Mouse (Mus musculus): ENCODE measurements around the gene Faf1. TPM values are rescaled to one million over a fixed set of nuclear protein-coding genes. Genes with fewer than 3 reads are reported as not detected.

Faf1 gene
- polyA plus RNA-seq, 1 experiment, result 17.9 TPM

- H3K4me1 ChIP-seq (ENCODE audit: control insufficient read depth, insufficient read depth, low read length), result no peaks in the 10 kb centered on the region
- no peak overlapping the region for H3K27ac ChIP-seq (ENCODE audit: control insufficient read depth, insufficient read depth, low read depth, low read length)
- no peak for TF ChIP-seq CTCF (IDR thresholded peaks at IDR 0.05; ENCODE audit: control insufficient read depth, insufficient read depth, insufficient replicate concordance, low read depth, low read length)
- TF ChIP-seq POLR2A (IDR thresholded peaks at IDR 0.05; ENCODE audit: control insufficient read depth, low read depth, low read length), result no peak
- no peaks in the 10 kb centered on the region for H3K36me3 ChIP-seq (ENCODE audit: control insufficient read depth, insufficient read depth, low read length)
- no peak overlapping the region for H3K4me3 ChIP-seq (ENCODE audit: control insufficient read depth, low read depth, low read length)
- no peaks in the 10 kb centered on the region for H3K27me3 ChIP-seq (ENCODE audit: control insufficient read depth, insufficient read depth, low read length)
Observed at GRCm38 (mm10) chr4:109815161-109815560, 138.8 kb downstream of the Faf1 start.

- no peaks in the 10 kb centered on the region for H3K27me3 ChIP-seq (ENCODE audit: control insufficient read depth, insufficient read depth, low read length)
- TF ChIP-seq POLR2A (IDR thresholded peaks at IDR 0.05; ENCODE audit: control insufficient read depth, low read depth, low read length) (no peak), CTCF (IDR thresholded peaks at IDR 0.05; ENCODE audit: control insufficient read depth, insufficient read depth, insufficient replicate concordance, low read depth, low read length) (no peak)
- H3K4me1 ChIP-seq (ENCODE audit: control insufficient read depth, insufficient read depth, low read length), result no peaks in the 10 kb centered on the region
- no peaks in the 10 kb centered on the region for H3K36me3 ChIP-seq (ENCODE audit: control insufficient read depth, insufficient read depth, low read length)
- no peak overlapping the region for H3K27ac ChIP-seq (ENCODE audit: control insufficient read depth, insufficient read depth, low read depth, low read length)
- H3K4me3 ChIP-seq (ENCODE audit: control insufficient read depth, low read depth, low read length), result no peak overlapping the region
Observed at GRCm38 (mm10) chr4:109815592-109815991, 139.2 kb downstream of the Faf1 start.

GRCm38 (mm10) chr4:109819455-109819854 lies 143.1 kb downstream of the Faf1 start:
- no peaks in the 10 kb centered on the region for H3K36me3 ChIP-seq (ENCODE audit: control insufficient read depth, insufficient read depth, low read length)
- H3K27me3 ChIP-seq (ENCODE audit: control insufficient read depth, insufficient read depth, low read length), result no peaks in the 10 kb centered on the region
- no peak overlapping the region for H3K4me3 ChIP-seq (ENCODE audit: control insufficient read depth, low read depth, low read length)
- no peak overlapping the region for H3K27ac ChIP-seq (ENCODE audit: control insufficient read depth, insufficient read depth, low read depth, low read length)
- no peak for TF ChIP-seq POLR2A (IDR thresholded peaks at IDR 0.05; ENCODE audit: control insufficient read depth, low read depth, low read length)
- no peak for TF ChIP-seq CTCF (IDR thresholded peaks at IDR 0.05; ENCODE audit: control insufficient read depth, insufficient read depth, insufficient replicate concordance, low read depth, low read length)
- H3K4me1 ChIP-seq (ENCODE audit: control insufficient read depth, insufficient read depth, low read length), result no peaks in the 10 kb centered on the region

GRCm38 (mm10) chr4:109829800-109830199 lies 153.4 kb downstream of the Faf1 start:
- Histone ChIP-seq H3K4me1 (ENCODE audit: control insufficient read depth, insufficient read depth, low read length) (no peaks in the 10 kb centered on the region), H3K27ac (ENCODE audit: control insufficient read depth, insufficient read depth, low read depth, low read length) (no peak overlapping the region), H3K36me3 (ENCODE audit: control insufficient read depth, insufficient read depth, low read length) (no peaks in the 10 kb centered on the region), H3K4me3 (ENCODE audit: control insufficient read depth, low read depth, low read length) (no peak overlapping the region), H3K27me3 (ENCODE audit: control insufficient read depth, insufficient read depth, low read length) (no peaks in the 10 kb centered on the region)
- no peak for TF ChIP-seq CTCF (IDR thresholded peaks at IDR 0.05; ENCODE audit: control insufficient read depth, insufficient read depth, insufficient replicate concordance, low read depth, low read length)
- TF ChIP-seq POLR2A (IDR thresholded peaks at IDR 0.05; ENCODE audit: control insufficient read depth, low read depth, low read length), result no peak

- no peaks in the 10 kb centered on the region for H3K27me3 ChIP-seq (ENCODE audit: control insufficient read depth, insufficient read depth, low read length)
- no peaks in the 10 kb centered on the region for H3K36me3 ChIP-seq (ENCODE audit: control insufficient read depth, insufficient read depth, low read length)
- H3K27ac ChIP-seq (ENCODE audit: control insufficient read depth, insufficient read depth, low read depth, low read length), result no peak overlapping the region
- H3K4me3 ChIP-seq (ENCODE audit: control insufficient read depth, low read depth, low read length), result no peak overlapping the region
- no peaks in the 10 kb centered on the region for H3K4me1 ChIP-seq (ENCODE audit: control insufficient read depth, insufficient read depth, low read length)
- TF ChIP-seq CTCF (IDR thresholded peaks at IDR 0.05; ENCODE audit: control insufficient read depth, insufficient read depth, insufficient replicate concordance, low read depth, low read length), result no peak
- no peak for TF ChIP-seq POLR2A (IDR thresholded peaks at IDR 0.05; ENCODE audit: control insufficient read depth, low read depth, low read length)
Observed at GRCm38 (mm10) chr4:109857851-109858250, 181.5 kb downstream of the Faf1 start.

- no peak overlapping the region for H3K27ac ChIP-seq (ENCODE audit: control insufficient read depth, insufficient read depth, low read depth, low read length)
- no peak overlapping the region for H3K4me3 ChIP-seq (ENCODE audit: control insufficient read depth, low read depth, low read length)
- no peaks in the 10 kb centered on the region for H3K36me3 ChIP-seq (ENCODE audit: control insufficient read depth, insufficient read depth, low read length)
- H3K4me1 ChIP-seq (ENCODE audit: control insufficient read depth, insufficient read depth, low read length), result no peaks in the 10 kb centered on the region
- TF ChIP-seq CTCF (IDR thresholded peaks at IDR 0.05; ENCODE audit: control insufficient read depth, insufficient read depth, insufficient replicate concordance, low read depth, low read length), result no peak
- no peak for TF ChIP-seq POLR2A (IDR thresholded peaks at IDR 0.05; ENCODE audit: control insufficient read depth, low read depth, low read length)
- H3K27me3 ChIP-seq (ENCODE audit: control insufficient read depth, insufficient read depth, low read length), result no peaks in the 10 kb centered on the region
Observed at GRCm38 (mm10) chr4:109858571-109859392, 182.4 kb downstream of the Faf1 start.

GRCm38 (mm10) chr4:109859401-109859800 lies 183.0 kb downstream of the Faf1 start:
- no peaks in the 10 kb centered on the region for H3K4me1 ChIP-seq (ENCODE audit: control insufficient read depth, insufficient read depth, low read length)
- H3K36me3 ChIP-seq (ENCODE audit: control insufficient read depth, insufficient read depth, low read length), result no peaks in the 10 kb centered on the region
- H3K27ac ChIP-seq (ENCODE audit: control insufficient read depth, insufficient read depth, low read depth, low read length), result no peak overlapping the region
- no peak overlapping the region for H3K4me3 ChIP-seq (ENCODE audit: control insufficient read depth, low read depth, low read length)
- no peaks in the 10 kb centered on the region for H3K27me3 ChIP-seq (ENCODE audit: control insufficient read depth, insufficient read depth, low read length)
- TF ChIP-seq CTCF (IDR thresholded peaks at IDR 0.05; ENCODE audit: control insufficient read depth, insufficient read depth, insufficient replicate concordance, low read depth, low read length), result no peak
- TF ChIP-seq POLR2A (IDR thresholded peaks at IDR 0.05; ENCODE audit: control insufficient read depth, low read depth, low read length), result no peak
